Mouse (Mus musculus) liver, embryonic 14.5 days (tissue): ENCODE measurements at regions not wholly inside any gene's neighbourhood (a gene's known extent, or its start where the extent isn't known, plus 50 kb on each side); places are given as distances from the start of the nearest gene placed in this dataset.

ENCODE experiments used
- CTCF ChIP-seq: IDR thresholded peaks from 2 replicates; pipeline ENCODE4 v1.5.1; 2016; ENCODE audit warnings: antibody characterized with exemption, low read depth, control low read depth
- EP300 ChIP-seq: IDR thresholded peaks from 2 replicates; pipeline ENCODE4 v1.6.1; 2016; ENCODE audit warnings: antibody characterized with exemption, low read depth

DNA sequence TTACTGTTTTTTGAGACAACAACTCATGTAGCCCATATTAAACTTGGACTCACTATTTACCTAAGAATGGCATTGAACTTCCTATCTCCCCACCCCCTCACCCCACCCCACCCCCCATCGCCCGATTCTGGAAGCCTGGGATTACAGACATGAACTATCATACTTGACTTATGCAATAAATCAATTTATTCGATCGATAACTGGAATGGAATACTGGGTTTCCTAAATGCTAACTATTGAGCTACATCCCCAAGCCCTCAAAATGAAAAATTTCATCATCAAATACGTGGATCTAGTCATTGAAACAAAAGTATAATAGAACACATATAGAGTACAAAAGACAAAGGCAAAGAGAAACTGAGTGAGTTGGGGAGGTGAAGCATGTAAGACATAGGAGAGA lies 70.1 kb upstream of the Dpyd start:
- TF ChIP-seq EP300 (no peak), CTCF (no peak)
